Mouse (Mus musculus) forebrain, embryonic 10.5 days (tissue): ENCODE measurements around the gene Grik4. TPM values are rescaled to one million over a fixed set of nuclear protein-coding genes. Genes with fewer than 3 reads are reported as not detected.

Experiments
- DNase-seq: peaks from one replicate; pipeline ENCODE4 v3.0.0-alpha.2; 2017; ENCODE audit warnings: low spot score; ENCODE audit errors: extremely low spot score
- H3K27ac ChIP-seq: fragments of 300-500 bp; sonication (generic); 2 replicates; pipeline ENCODE4 v1.5.1; 2016; ENCODE audit warnings: mild to moderate bottlenecking
- H3K27me3 ChIP-seq: fragments of 300-500 bp; sonication (generic); 2 replicates; pipeline ENCODE4 v1.6.1; 2016; ENCODE audit warnings: mild to moderate bottlenecking; ENCODE audit not compliant: poor library complexity, severe bottlenecking
- H3K36me3 ChIP-seq: fragments of 300-500 bp; sonication (generic); replicated peaks from 2 replicates; pipeline ENCODE4 v1.6.1; 2016; ENCODE audit warnings: mild to moderate bottlenecking, moderate library complexity
- H3K4me1 ChIP-seq: fragments of 300-500 bp; sonication (generic); 2 replicates; pipeline ENCODE4 v1.6.1; 2016
- H3K4me3 ChIP-seq: fragments of 300-500 bp; sonication (generic); 2 replicates; pipeline ENCODE4 v1.5.1; 2016; ENCODE audit warnings: mild to moderate bottlenecking, moderate library complexity
- H3K9me3 ChIP-seq: fragments of 300-500 bp; sonication (generic); 2 replicates; pipeline ENCODE4 v1.6.1; 2016; ENCODE audit warnings: mild to moderate bottlenecking, moderate library complexity
- WGBS: fragments of 180-500 bp; shearing (Covaris S2); methylation state at CpG from one replicate; pipeline ENCODE4 v1.1.7; 2016; 5-methylcytosine and 5-hydroxymethylcytosine counted together
- polyA plus RNA-seq: library from polyadenylated mRNA; unstranded; fragments of >200 nt; fragmentation: Nextera tagmentation; extraction: Ambion mirVana; gene quantifications from 2 replicates; pipeline ENCODE4 v1.2.1, GENCODE M21; 2016

Grik4 gene
- polyA plus RNA-seq, 1 experiment from 2014 or later = 1.0 TPM

DNA sequence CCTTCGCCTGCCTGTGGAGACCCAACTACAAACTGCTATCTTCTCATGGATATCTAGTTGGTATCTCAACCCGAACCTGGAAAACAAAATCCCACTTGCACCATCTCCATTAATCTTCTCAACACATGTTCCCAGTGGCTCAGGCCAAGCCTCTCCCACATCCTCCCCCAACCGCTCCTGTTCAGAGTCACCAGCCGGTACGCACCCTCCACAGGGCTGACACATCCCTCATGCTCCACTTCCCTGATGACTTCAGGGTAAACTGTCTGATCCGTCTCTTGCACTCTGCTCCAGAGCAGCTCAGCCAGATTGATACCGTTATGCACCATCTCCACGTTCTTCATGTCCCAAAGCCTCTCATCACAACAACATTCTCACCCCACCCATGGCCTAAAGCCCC, 198.3 kb downstream of the Grik4 start:
- no peak for DNase-seq
- H3K27me3 ChIP-seq = no peaks in the 10 kb centered on the region
- 90% methylated on average over 8 of the region's 8 CpGs for WGBS
- no peaks in the 10 kb centered on the region for H3K9me3 ChIP-seq
- H3K4me1 ChIP-seq = no peaks in the 10 kb centered on the region
- H3K36me3 ChIP-seq = no peaks in the 10 kb centered on the region
- no peak overlapping the region for H3K27ac ChIP-seq
- H3K4me3 ChIP-seq = no peak overlapping the region

DNA sequence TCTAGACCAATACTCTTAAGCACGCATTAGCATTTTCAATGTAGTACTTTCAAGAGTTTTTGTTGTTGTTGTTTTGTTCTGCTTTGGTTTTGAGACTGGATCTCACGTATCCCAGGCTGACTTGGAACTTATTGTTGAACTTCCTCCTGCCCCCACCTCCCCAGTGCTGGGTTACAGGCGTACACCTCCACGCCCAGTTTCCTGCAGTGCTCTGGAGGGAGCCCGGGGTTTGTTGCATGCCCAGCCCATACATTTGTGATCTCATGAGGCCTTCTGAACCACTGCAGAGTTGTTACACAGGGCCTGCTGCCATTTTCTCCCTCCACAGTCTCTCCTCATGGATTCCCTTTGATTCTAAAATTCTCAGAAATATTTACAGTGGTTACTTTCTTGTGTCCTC, 201.9 kb downstream of the Grik4 start:
- no peaks in the 10 kb centered on the region for H3K4me1 ChIP-seq
- WGBS = 82% methylated on average over 5 of the region's 5 CpGs
- H3K9me3 ChIP-seq = no peaks in the 10 kb centered on the region
- H3K36me3 ChIP-seq = no peaks in the 10 kb centered on the region
- H3K27ac ChIP-seq = no peak overlapping the region
- H3K27me3 ChIP-seq = no peaks in the 10 kb centered on the region
- no peak overlapping the region for H3K4me3 ChIP-seq
- no peak for DNase-seq

DNA sequence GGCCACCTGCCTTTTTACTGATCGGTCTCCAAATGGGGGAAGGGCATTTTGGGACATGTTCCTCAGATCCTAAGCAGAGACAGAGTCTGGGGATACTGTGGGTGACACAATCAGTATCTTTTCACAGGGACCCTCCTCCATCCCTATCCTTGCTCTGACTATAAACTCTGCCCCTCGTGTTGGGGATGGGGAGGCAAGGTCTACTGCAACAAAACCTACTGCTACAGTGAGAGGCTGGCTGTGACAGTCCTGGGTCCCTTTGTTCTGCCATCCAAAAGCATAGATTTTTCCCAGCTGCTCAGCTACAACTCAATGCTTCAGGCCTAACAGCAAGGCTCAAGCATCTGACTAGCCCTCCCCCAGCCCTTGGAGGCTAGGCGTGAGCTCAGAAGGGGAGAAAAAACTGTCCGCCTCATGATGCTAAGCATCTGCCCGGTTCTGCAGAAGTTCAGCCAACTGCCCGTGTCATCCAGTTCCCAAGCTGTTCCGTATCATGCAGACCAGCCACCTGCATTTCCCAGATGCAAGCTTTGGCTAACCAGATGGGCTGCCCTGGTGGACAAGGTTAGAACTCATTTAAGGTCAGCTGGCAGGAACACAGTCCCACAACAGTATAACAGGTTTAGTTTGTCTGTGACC, 207.5 kb downstream of the Grik4 start:
- WGBS = 81% methylated on average over 7 of the region's 7 CpGs
- no peak for DNase-seq
- no peak overlapping the region for H3K4me3 ChIP-seq

DNA sequence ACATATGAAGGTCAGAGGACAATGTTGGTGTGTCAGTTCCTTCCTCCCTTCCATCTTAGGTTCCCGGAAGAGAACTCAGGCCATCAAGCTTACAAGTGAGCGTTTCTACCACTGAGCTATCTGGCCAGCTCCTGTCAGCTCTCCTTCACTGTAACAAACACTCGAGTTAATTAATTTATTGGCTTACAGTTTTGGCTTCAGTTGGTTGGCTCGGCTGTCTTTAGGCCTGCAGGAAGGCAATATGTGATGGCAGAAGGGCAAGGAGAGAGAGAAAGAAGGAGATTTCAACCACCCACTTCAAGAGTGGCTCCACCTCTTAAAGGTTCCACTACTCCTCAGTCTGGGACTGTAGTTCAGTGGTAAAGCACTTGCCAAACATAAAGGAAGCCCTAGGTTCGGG, 209.2 kb downstream of the Grik4 start:
- Histone ChIP-seq H3K27ac (no peak overlapping the region), H3K4me3 (no peak overlapping the region), H3K9me3 (no peaks in the 10 kb centered on the region), H3K36me3 (no peaks in the 10 kb centered on the region), H3K4me1 (peaks cover 35% of the 10 kb centered on the region), H3K27me3 (no peaks in the 10 kb centered on the region)
- no peak for DNase-seq
- 89% methylated on average over 5 of the region's 5 CpGs for WGBS

More for the DNA sequence above, 207.5 kb downstream of the Grik4 start:
- Histone ChIP-seq H3K27ac (0 out of 2 replicates have a peak overlapping the region, but pooled peaks have one; percentile 53), H3K9me3 (no peaks in the 10 kb centered on the region), H3K4me1 (peaks cover 29% of the 10 kb centered on the region), H3K27me3 (no peaks in the 10 kb centered on the region), H3K36me3 (no peaks in the 10 kb centered on the region)

DNA sequence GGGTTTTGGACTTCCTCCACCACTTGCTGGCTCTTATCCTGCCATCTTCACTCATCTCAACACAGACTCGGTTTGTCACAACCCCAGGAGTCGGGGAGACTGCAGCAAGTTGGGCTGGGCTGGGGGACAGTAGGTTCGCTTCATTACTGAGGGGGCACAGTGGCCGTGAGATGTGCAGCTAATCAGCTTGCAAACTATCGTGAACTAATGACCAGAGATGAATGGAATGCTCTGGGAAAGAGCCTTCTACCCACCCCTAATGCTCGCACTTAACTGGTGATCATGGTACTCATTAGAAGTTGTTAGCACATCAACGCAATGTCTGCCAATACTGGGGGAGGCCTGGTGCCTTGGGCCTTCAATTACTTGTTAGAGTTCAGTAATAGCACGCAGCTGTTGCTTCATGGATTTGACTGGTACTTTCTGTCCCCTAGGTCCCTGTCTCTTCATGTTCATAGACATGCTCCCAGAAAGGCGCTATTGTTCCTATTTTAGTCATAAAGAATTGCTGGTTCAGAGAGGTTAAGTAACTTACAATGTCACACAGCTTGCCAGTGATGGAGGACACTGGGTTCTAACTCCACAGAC, 211.5 kb downstream of the Grik4 start:
- WGBS = 83% methylated on average over 9 of the region's 9 CpGs
- DNase-seq = no peak
- H3K4me1 ChIP-seq = peaks cover 39% of the 10 kb centered on the region
- H3K27me3 ChIP-seq = no peaks in the 10 kb centered on the region
- H3K27ac ChIP-seq = no peak overlapping the region
- H3K4me3 ChIP-seq = no peak overlapping the region
- H3K9me3 ChIP-seq = no peaks in the 10 kb centered on the region
- no peaks in the 10 kb centered on the region for H3K36me3 ChIP-seq

DNA sequence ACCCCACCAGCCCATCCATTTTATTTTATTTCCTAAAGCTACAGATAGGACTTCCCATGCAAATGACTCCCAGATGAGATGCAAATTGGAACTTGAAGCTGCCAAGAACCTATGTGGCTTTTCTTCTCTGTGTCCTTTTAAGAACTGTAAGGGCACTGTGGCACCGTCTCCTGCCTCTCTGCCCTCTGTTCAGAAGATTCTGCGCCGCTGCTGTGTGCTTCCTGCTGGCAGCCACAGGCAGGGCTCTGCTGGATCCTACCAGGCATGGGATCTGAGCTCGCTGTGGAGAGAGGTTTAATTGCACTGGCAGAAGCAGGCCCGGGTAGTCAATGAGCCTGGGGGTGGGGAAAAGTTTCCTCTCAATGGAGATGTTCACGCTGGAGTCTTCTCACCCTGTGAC, 215.8 kb downstream of the Grik4 start:
- Histone ChIP-seq H3K36me3 (no peaks in the 10 kb centered on the region), H3K27me3 (no peaks in the 10 kb centered on the region), H3K27ac (no peak overlapping the region), H3K4me1 (peaks cover 28% of the 10 kb centered on the region), H3K9me3 (no peaks in the 10 kb centered on the region), H3K4me3 (no peak overlapping the region)
- no peak for DNase-seq
- 52% methylated on average over 6 of the region's 6 CpGs for WGBS

DNA sequence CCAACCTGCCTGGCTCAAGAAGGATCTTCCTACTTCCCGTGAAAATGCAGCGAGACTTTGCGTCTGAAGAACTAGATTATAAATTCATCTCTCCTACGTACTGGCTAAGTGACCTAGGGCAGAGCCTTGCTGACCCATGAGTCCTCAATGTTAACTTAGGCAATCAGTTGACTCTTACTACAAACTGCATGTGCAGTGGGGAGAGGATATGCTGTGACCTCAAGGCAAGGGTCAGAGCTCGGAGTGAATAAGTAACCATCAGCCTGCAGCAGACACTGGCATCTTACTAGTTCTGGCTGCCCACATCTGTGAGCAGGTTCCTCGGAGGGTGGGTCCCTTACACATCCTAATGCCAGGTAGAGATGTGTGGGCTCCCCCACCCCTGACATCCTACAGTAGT, 216.6 kb downstream of the Grik4 start:
- WGBS = 90% methylated on average over 6 of the region's 6 CpGs
- Histone ChIP-seq H3K27me3 (no peaks in the 10 kb centered on the region), H3K4me1 (peaks cover 28% of the 10 kb centered on the region), H3K36me3 (no peaks in the 10 kb centered on the region), H3K27ac (no peak overlapping the region), H3K4me3 (no peak overlapping the region), H3K9me3 (no peaks in the 10 kb centered on the region)
- DNase-seq = no peak

DNA sequence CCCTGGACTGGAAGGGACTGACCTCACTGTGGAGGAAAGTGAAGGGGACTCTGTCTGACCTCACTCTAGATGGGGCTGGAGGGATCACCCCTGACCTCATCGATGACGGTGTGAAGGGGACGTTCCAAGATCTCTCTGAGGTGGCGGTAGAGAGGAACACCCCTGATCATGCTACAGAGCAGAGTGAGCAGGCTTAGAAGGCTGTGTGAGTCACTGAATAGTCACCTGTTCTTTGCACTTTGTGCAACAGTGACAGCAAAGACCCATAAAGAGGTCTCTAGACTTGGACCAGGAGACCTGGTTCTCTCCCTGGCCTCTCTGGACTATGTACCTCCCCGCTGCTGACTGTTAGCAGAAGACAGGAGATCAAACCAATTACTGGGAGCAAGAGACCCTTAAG, 217.1 kb downstream of the Grik4 start:
- Histone ChIP-seq H3K9me3 (no peaks in the 10 kb centered on the region), H3K4me3 (no peak overlapping the region), H3K36me3 (no peaks in the 10 kb centered on the region), H3K27me3 (no peaks in the 10 kb centered on the region), H3K4me1 (peaks cover 31% of the 10 kb centered on the region), H3K27ac (no peak overlapping the region)
- DNase-seq = no peak
- WGBS = 88% methylated on average over 5 of the region's 5 CpGs

DNA sequence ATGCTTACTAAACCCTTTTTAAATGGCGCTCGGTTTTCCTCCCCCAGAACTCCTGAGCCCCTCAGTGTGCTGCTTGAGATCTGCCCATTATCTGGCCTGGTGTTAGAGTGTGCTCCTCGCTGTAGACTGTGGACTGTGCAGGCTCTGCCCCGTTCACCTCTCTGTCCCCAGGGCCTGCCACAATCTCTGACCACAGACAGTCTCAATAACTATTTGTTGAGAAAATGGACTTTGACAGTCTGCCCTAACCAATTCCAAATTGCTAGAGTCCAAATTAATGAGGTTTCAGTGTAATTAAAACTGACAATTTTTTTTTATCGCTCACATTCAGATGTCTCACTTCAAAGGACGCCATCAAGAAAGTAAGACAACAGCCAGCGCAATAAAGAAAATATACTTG, 220.2 kb downstream of the Grik4 start:
- H3K27me3 ChIP-seq = no peaks in the 10 kb centered on the region
- no peak for DNase-seq
- H3K9me3 ChIP-seq = no peaks in the 10 kb centered on the region
- 0 out of 2 replicates have a peak overlapping the region, but pooled peaks have one; percentile 30 for H3K27ac ChIP-seq
- WGBS = 59% methylated on average over 7 of the region's 7 CpGs
- peaks cover 27% of the 10 kb centered on the region for H3K4me1 ChIP-seq
- H3K4me3 ChIP-seq = no peak overlapping the region
- H3K36me3 ChIP-seq = no peaks in the 10 kb centered on the region

DNA sequence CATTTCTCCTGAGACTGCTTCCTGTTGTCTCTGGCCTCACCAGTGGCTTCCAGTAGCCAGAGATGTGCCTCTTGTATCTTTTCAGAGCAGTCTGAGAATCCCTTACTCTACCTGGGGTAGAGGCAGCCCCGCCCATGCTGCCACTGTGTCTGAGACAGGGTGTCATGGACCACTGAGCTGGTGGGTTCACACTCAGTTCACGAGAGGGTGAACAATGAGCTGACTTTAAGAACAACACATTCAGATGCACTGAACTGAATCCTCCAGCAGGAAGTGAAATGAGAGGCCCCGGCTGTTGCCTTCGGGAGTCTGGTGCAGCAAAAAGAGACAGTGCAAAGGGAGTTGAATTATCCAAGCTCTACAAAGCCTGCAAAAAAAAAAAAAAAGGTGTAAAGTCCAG, 221.8 kb downstream of the Grik4 start:
- WGBS = 19% methylated on average over 4 of the region's 4 CpGs
- Histone ChIP-seq H3K9me3 (no peaks in the 10 kb centered on the region), H3K27ac (no peak overlapping the region), H3K4me1 (peaks cover 23% of the 10 kb centered on the region), H3K27me3 (no peaks in the 10 kb centered on the region), H3K4me3 (no peak overlapping the region), H3K36me3 (no peaks in the 10 kb centered on the region)
- DNase-seq = no peak

DNA sequence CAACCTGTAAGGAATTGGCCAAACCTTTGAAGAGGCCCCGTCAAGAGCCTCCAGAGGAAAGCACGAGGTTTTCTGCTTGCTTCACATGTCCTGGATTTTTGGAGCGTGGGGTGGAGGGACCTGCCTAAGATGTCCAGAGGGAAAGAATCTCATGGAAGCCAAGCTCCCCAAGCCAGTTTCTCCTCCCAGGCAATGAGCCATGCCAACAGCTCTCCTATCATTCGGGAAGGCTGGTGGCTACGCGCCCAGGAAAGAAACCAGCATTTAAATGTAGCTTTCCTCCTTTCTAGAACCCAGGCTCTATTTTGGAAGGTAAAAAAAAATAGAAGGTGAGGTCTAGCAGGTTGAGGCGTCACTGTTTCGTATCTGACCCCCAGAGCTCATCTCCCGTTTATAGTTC, 222.6 kb downstream of the Grik4 start:
- Histone ChIP-seq H3K4me3 (no peak overlapping the region), H3K9me3 (no peaks in the 10 kb centered on the region), H3K36me3 (no peaks in the 10 kb centered on the region), H3K4me1 (peaks cover 23% of the 10 kb centered on the region), H3K27me3 (no peaks in the 10 kb centered on the region), H3K27ac (no peak overlapping the region)
- DNase-seq = no peak
- WGBS = 94% methylated on average over 9 of the region's 9 CpGs

DNA sequence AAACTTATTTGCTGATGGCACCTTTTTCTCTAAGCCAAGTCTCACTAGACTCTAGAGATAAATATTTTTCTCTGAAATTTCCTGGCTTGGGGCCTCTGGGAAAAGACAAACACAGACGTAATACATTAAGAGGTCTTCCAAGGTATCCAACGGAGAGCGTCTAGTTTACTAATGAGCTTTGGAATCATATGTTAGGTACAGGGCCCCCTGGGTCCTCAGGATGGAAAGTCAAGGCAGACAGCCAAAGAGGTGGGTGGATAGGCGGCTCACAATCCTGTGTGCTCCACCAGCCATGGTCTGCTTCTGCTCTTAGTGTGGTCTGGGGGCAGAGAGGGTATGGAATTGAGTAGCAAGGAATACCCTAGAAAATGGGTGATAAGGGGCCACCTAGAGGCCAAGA, 223.1 kb downstream of the Grik4 start:
- Histone ChIP-seq H3K27me3 (no peaks in the 10 kb centered on the region), H3K27ac (no peak overlapping the region), H3K36me3 (no peaks in the 10 kb centered on the region), H3K4me1 (peaks cover 23% of the 10 kb centered on the region), H3K4me3 (no peak overlapping the region), H3K9me3 (no peaks in the 10 kb centered on the region)
- no peak for DNase-seq
- WGBS = 92% methylated on average over 4 of the region's 4 CpGs

DNA sequence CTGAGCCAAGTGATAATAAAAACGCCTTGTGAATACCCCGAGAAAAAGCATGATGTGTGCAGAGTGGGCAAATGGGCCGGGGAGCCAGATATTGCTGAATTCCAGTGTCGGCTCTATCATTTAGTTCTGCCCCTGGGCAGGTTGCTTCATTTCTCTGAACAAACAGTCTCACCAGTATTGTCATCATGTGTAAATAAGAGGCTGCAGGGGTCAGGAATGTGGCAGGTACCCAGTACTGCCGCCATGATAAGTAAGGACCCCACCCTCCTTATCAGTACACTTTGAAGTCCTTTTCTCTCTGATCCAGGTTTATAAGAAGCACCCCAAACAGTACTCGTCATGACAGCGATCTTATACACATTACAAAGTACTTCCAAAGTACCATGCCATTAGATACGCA, 230.4 kb downstream of the Grik4 start:
- WGBS = 92% methylated on average over 8 of the region's 8 CpGs
- no peaks in the 10 kb centered on the region for H3K27me3 ChIP-seq
- no peaks in the 10 kb centered on the region for H3K36me3 ChIP-seq
- no peak for DNase-seq
- H3K27ac ChIP-seq = no peak overlapping the region
- H3K4me3 ChIP-seq = no peak overlapping the region
- peaks cover 9% of the 10 kb centered on the region; the same call in 1 of the 2 replicates for H3K4me1 ChIP-seq
- no peaks in the 10 kb centered on the region for H3K9me3 ChIP-seq
